Mouse (Mus musculus): ENCODE results near the gene Errfi1. TPM values are rescaled to one million over a fixed set of nuclear protein-coding genes. Genes with fewer than 3 reads are reported as not detected.

The Errfi1 gene
- polyA plus RNA-seq, 1 experiment from 2014 or later: 12.8 TPM

DNA sequence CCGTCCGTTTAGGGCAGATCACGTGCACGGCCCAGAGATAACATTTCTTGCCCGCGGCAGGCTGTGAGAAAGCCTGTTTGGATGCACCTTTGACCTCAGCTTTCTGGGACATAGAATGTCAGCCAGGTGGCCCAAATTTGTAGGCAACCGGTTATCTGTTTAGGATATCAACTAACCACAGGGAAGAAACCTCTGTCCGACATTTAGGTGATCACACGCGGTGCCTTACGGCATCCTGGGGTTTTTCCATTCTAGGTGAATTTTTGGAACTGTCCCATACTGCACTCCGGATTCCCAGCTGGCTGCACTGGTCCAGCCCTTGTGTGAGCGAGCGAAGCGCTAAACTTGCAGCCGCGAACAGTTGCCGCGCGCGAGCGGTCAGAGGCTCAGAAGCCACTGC lies 25.9 kb downstream of the Errfi1 start:
- H3K4me3 ChIP-seq (ENCODE audit: low read length): no peak overlapping the region
- no peak overlapping the region for H3K27ac ChIP-seq (ENCODE audit: low read length)
- H3K4me2 ChIP-seq (ENCODE audit: low read depth, low read length): no peak overlapping the region
- H3K4me1 ChIP-seq (ENCODE audit: control insufficient read depth, insufficient read depth, low read length): no peaks in the 10 kb centered on the region
- H3K27me3 ChIP-seq (ENCODE audit: control insufficient read depth, insufficient read depth, low read length): no peaks in the 10 kb centered on the region
- 91% methylated on average over 22 of the region's 22 CpGs for WGBS
- no peak overlapping the region for H3K9ac ChIP-seq (ENCODE audit: low read length)
- no peak for ATAC-seq (replicated peaks; ENCODE audit: extremely low read depth, insufficient read depth, low FRiP score)
- peaks cover 25% of the 10 kb centered on the region for H3K9me3 ChIP-seq (replicated peaks; ENCODE audit: control insufficient read depth, low read length)
- H3K36me3 ChIP-seq (ENCODE audit: control insufficient read depth, insufficient read depth): no peaks in the 10 kb centered on the region

DNA sequence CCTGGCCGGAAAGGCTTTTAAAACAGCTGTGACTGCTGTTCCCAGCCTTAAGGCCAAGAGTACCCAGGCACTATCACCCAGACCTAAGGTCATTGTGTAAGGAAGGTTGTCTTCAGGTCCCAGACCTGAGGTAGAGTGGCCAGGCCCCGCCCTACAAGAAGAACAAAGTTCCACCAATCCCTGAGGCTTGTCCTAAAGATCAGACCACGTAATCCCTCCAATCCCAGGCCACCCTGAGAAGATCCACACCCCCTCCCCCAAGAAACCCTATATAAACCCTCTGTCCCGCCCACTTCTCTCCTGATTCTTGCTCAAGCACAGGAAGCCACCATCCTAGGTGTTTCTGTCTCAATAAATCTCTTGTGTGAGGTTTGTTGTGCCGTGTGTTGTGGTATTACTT lies 26.6 kb downstream of the Errfi1 start:
- H3K4me3 ChIP-seq (ENCODE audit: low read length): no peak overlapping the region
- no peak overlapping the region for H3K27ac ChIP-seq (ENCODE audit: low read length)
- H3K9me3 ChIP-seq (replicated peaks; ENCODE audit: control insufficient read depth, low read length): peaks cover 25% of the 10 kb centered on the region
- no peak for ATAC-seq (replicated peaks; ENCODE audit: extremely low read depth, insufficient read depth, low FRiP score)
- no peaks in the 10 kb centered on the region for H3K36me3 ChIP-seq (ENCODE audit: control insufficient read depth, insufficient read depth)
- no peaks in the 10 kb centered on the region for H3K4me1 ChIP-seq (ENCODE audit: control insufficient read depth, insufficient read depth, low read length)
- H3K27me3 ChIP-seq (ENCODE audit: control insufficient read depth, insufficient read depth, low read length): no peaks in the 10 kb centered on the region
- H3K9ac ChIP-seq (ENCODE audit: low read length): no peak overlapping the region
- H3K4me2 ChIP-seq (ENCODE audit: low read depth, low read length): no peak overlapping the region
- WGBS: 84% methylated on average over 5 of the region's 5 CpGs

DNA sequence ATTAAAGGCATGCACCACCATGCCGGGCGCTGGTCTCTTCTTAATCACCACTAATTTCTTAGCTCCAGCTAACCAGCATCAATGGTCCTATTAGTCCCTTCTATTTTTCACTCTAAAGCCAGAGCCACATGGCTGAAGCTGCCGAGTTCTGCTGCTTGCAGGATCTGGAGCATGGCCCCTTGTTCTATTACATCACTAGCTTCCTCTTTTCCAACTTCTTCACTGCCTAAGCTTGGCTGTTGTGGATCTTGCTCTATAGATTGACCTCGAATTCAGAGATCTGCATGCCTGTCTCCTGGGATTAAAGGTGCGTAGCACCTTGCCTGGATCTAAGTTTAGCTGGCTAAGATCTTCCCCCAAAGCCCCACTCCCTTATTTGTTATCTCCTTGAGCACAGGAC lies 28.9 kb downstream of the Errfi1 start:
- ATAC-seq (replicated peaks; ENCODE audit: extremely low read depth, insufficient read depth, low FRiP score): no peak
- Histone ChIP-seq H3K27ac (ENCODE audit: low read length) (no peak overlapping the region), H3K4me3 (ENCODE audit: low read length) (no peak overlapping the region), H3K4me2 (ENCODE audit: low read depth, low read length) (no peak overlapping the region), H3K27me3 (ENCODE audit: control insufficient read depth, insufficient read depth, low read length) (no peaks in the 10 kb centered on the region), H3K9me3 (replicated peaks; ENCODE audit: control insufficient read depth, low read length) (peaks cover 25% of the 10 kb centered on the region), H3K36me3 (ENCODE audit: control insufficient read depth, insufficient read depth) (no peaks in the 10 kb centered on the region), H3K9ac (ENCODE audit: low read length) (no peak overlapping the region), H3K4me1 (ENCODE audit: control insufficient read depth, insufficient read depth, low read length) (no peaks in the 10 kb centered on the region)
- WGBS: 80% methylated on average over 5 of the region's 5 CpGs

DNA sequence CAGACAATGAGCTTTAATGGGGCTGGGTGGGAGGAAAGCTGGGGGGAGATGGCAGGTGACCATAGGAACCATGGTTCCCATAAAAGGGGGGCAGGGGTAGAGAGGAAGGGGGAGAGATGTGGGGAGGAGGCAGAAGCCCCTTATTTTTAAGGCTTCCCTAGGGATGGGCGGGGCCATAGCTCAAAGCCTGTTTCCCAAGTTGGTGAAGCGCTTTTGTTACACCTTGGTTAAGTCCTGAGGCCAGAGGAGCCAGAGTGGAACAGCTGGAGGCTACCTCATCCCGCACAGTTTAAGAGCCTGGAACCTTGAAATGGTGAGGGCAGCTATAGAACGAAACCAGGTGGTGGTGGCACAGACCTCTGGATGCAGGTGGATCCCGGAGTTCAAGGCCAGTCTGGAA lies 34.2 kb downstream of the Errfi1 start:
- H3K9ac ChIP-seq (ENCODE audit: low read length): no peak overlapping the region
- WGBS: 80% methylated on average over 5 of the region's 5 CpGs
- H3K36me3 ChIP-seq (ENCODE audit: control insufficient read depth, insufficient read depth): no peaks in the 10 kb centered on the region
- H3K9me3 ChIP-seq (replicated peaks; ENCODE audit: control insufficient read depth, low read length): no peaks in the 10 kb centered on the region
- H3K4me3 ChIP-seq (ENCODE audit: low read length): no peak overlapping the region
- no peaks in the 10 kb centered on the region for H3K27me3 ChIP-seq (ENCODE audit: control insufficient read depth, insufficient read depth, low read length)
- ATAC-seq (replicated peaks; ENCODE audit: extremely low read depth, insufficient read depth, low FRiP score): no peak
- no peak overlapping the region for H3K27ac ChIP-seq (ENCODE audit: low read length)
- H3K4me2 ChIP-seq (ENCODE audit: low read depth, low read length): no peak overlapping the region
- peaks cover 4% of the 10 kb centered on the region; the same call in 1 of the 2 replicates for H3K4me1 ChIP-seq (ENCODE audit: control insufficient read depth, insufficient read depth, low read length)

DNA sequence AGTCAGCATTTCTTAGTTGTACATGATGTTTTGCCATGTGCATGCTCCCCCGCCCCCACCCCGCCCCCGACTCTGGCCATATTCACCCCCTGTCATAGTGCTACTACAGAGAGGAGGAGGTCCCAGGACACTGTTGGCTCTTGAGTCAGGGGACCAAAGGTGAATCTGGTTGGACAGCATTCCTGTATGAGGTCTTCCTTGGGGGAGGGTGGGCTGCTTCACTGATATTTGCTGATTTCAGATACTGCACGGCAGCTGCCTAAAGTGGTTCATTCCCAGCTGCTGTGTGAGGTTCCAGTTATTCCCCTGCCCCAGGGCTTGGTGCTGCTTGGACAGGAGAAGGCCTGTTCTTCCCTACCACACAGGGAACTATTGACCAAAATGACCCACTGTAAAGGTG lies 34.8 kb downstream of the Errfi1 start:
- 71% methylated on average over 4 of the region's 4 CpGs for WGBS
- H3K4me1 ChIP-seq (ENCODE audit: control insufficient read depth, insufficient read depth, low read length): peaks cover 4% of the 10 kb centered on the region; the same call in 1 of the 2 replicates
- no peaks in the 10 kb centered on the region for H3K27me3 ChIP-seq (ENCODE audit: control insufficient read depth, insufficient read depth, low read length)
- H3K36me3 ChIP-seq (ENCODE audit: control insufficient read depth, insufficient read depth): no peaks in the 10 kb centered on the region
- H3K27ac ChIP-seq (ENCODE audit: low read length): no peak overlapping the region
- H3K4me3 ChIP-seq (ENCODE audit: low read length): no peak overlapping the region
- ATAC-seq (replicated peaks; ENCODE audit: extremely low read depth, insufficient read depth, low FRiP score): no peak
- no peak overlapping the region for H3K4me2 ChIP-seq (ENCODE audit: low read depth, low read length)
- H3K9ac ChIP-seq (ENCODE audit: low read length): no peak overlapping the region
- no peaks in the 10 kb centered on the region for H3K9me3 ChIP-seq (replicated peaks; ENCODE audit: control insufficient read depth, low read length)

DNA sequence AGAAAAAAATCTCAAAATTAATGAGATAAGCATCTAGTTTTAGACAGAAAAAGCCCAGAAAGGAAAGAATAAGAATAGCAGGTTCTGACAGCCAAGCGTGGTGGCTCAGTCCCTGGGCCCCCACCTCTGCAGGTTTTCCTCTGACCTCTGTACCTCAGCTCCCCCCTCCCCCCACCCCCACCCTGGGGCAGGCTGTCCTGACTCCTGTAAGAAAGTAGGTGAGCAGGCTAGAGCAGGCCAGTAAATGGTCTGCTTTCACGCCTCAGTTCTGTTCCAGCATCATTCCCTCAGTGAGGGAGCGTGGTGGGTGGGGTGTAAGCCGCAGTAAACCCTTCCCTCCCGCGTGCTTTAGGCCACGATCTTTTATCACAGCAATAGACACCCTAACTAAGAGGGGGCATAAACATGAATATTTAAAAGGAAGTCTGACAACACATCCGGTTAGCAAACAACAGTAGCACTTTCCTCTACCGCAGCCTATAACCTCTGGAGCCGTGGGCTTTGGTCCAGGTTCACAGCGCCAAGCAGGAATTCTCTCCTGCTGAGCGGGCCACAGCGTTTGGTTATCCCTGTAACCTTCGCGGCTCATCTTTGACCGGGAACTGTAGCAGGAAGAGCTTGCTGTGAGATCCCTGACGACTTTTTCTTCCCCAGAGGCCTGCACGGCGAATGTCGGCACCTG lies 35.7 kb downstream of the Errfi1 start:
- H3K4me1 ChIP-seq (ENCODE audit: control insufficient read depth, insufficient read depth, low read length): peaks cover 4% of the 10 kb centered on the region; the same call in 1 of the 2 replicates
- no peaks in the 10 kb centered on the region for H3K9me3 ChIP-seq (replicated peaks; ENCODE audit: control insufficient read depth, low read length)
- H3K27ac ChIP-seq (ENCODE audit: low read length): no peak overlapping the region
- ATAC-seq (replicated peaks; ENCODE audit: extremely low read depth, insufficient read depth, low FRiP score): 0 out of 2 replicates have a peak, but pooled peaks have one; percentile 28
- no peak overlapping the region for H3K4me3 ChIP-seq (ENCODE audit: low read length)
- 38% methylated on average over 20 of the region's 20 CpGs for WGBS
- peak overlapping the region; percentile 49 for H3K4me2 ChIP-seq (ENCODE audit: low read depth, low read length)
- no peaks in the 10 kb centered on the region for H3K36me3 ChIP-seq (ENCODE audit: control insufficient read depth, insufficient read depth)
- no peak overlapping the region for H3K9ac ChIP-seq (ENCODE audit: low read length)
- H3K27me3 ChIP-seq (ENCODE audit: control insufficient read depth, insufficient read depth, low read length): no peaks in the 10 kb centered on the region

DNA sequence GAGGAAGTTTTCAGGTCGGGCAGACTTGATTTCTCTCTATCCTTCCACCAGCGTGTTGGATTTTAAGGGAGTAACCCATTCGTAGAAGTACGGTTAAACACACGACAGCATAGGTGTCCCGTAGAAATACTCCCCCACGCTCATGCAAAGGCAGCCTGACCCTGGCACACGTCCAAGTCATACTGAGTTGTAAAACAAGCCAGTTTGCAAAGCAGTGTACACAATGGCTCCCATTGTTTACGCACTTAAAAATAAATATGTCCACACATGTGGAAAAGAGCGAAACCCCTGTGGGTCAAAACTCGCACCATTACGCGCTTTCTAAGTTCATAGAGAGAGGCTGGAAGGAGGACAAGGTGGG lies 36.2 kb downstream of the Errfi1 start:
- WGBS: 50% methylated on average over 13 of the region's 13 CpGs
- ATAC-seq (replicated peaks; ENCODE audit: extremely low read depth, insufficient read depth, low FRiP score): no peak
- no peak overlapping the region for H3K27ac ChIP-seq (ENCODE audit: low read length)
- H3K9me3 ChIP-seq (replicated peaks; ENCODE audit: control insufficient read depth, low read length): no peaks in the 10 kb centered on the region
- H3K4me2 ChIP-seq (ENCODE audit: low read depth, low read length): peak overlapping the region; percentile 49
- no peaks in the 10 kb centered on the region for H3K36me3 ChIP-seq (ENCODE audit: control insufficient read depth, insufficient read depth)
- no peak overlapping the region for H3K9ac ChIP-seq (ENCODE audit: low read length)
- peaks cover 4% of the 10 kb centered on the region; the same call in 1 of the 2 replicates for H3K4me1 ChIP-seq (ENCODE audit: control insufficient read depth, insufficient read depth, low read length)
- no peaks in the 10 kb centered on the region for H3K27me3 ChIP-seq (ENCODE audit: control insufficient read depth, insufficient read depth, low read length)
- no peak overlapping the region for H3K4me3 ChIP-seq (ENCODE audit: low read length)

DNA sequence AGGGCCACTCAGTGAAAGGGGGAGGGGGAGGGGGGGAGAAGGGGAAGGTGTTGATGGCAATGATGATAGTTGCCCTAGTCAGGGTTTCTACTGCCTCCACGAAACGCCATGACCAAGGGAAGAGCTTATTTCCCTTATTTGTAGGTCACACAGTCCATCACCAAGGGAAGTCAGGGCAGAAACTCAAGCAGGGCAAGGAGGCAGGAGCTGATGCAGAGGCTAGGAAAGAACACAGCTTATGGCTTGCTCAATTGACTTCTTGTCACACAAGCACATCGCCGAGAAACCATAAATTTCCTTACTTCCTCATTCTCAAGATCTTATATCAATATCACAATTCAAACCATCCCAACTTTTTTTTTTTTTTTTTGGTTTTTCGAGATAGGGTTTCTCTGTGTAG lies 37.6 kb downstream of the Errfi1 start:
- peaks cover 4% of the 10 kb centered on the region; the same call in 1 of the 2 replicates for H3K4me1 ChIP-seq (ENCODE audit: control insufficient read depth, insufficient read depth, low read length)
- H3K9ac ChIP-seq (ENCODE audit: low read length): no peak overlapping the region
- H3K27ac ChIP-seq (ENCODE audit: low read length): no peak overlapping the region; the same call in 1 of the 2 replicates
- H3K4me3 ChIP-seq (ENCODE audit: low read length): no peak overlapping the region
- H3K9me3 ChIP-seq (replicated peaks; ENCODE audit: control insufficient read depth, low read length): no peaks in the 10 kb centered on the region
- 54% methylated on average over 5 of the region's 5 CpGs for WGBS
- no peak overlapping the region for H3K4me2 ChIP-seq (ENCODE audit: low read depth, low read length)
- H3K27me3 ChIP-seq (ENCODE audit: control insufficient read depth, insufficient read depth, low read length): no peaks in the 10 kb centered on the region
- no peaks in the 10 kb centered on the region for H3K36me3 ChIP-seq (ENCODE audit: control insufficient read depth, insufficient read depth)
- no peak for ATAC-seq (replicated peaks; ENCODE audit: extremely low read depth, insufficient read depth, low FRiP score)

DNA sequence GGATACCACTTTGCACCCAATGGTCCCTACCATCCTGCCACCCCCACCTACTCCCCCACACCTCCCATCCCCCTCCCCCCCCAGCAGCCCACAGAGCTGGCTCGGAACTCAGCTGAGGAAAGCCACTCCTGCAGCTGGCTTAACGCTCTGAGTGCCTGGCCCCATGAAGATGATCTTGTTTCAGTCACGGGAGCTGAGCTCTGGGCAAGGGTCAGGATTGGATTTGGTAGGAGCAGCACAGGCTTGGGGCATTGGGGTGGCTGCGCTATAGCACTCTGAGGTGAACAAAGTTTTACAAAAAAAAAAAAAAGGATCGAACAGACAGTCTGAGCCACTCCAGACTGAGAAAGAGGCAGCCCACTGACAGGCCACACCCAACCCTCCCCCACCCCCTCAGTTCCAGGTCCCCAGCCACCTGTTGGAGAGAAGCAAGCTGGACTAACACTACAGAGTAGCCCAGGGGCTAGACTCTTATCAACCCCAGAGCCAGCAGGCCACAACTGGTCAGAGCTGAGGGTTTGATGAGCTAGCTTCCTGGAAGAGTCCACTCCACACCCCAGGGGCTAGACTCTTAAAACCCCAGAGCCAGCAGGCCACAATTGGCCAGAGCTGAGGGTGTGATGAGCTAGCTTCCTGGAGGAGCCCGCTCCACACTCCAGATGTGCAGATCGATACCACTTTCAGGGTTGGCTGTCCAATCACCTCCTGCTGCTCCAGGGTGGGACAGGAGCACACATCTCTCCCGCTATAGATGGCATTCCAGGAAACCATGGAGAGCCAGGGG lies 41.2 kb downstream of the Errfi1 start:
- Histone ChIP-seq H3K36me3 (ENCODE audit: control insufficient read depth, insufficient read depth) (peaks cover 17% of the 10 kb centered on the region), H3K4me3 (ENCODE audit: low read length) (no peak overlapping the region), H3K4me2 (ENCODE audit: low read depth, low read length) (no peak overlapping the region), H3K27ac (ENCODE audit: low read length) (no peak overlapping the region), H3K27me3 (ENCODE audit: control insufficient read depth, insufficient read depth, low read length) (no peaks in the 10 kb centered on the region), H3K9ac (ENCODE audit: low read length) (no peak overlapping the region), H3K9me3 (replicated peaks; ENCODE audit: control insufficient read depth, low read length) (no peaks in the 10 kb centered on the region), H3K4me1 (ENCODE audit: control insufficient read depth, insufficient read depth, low read length) (no peaks in the 10 kb centered on the region)
- no peak for ATAC-seq (replicated peaks; ENCODE audit: extremely low read depth, insufficient read depth, low FRiP score)
- 69% methylated on average over 8 of the region's 8 CpGs for WGBS
